Mouse (Mus musculus): ENCODE data around the gene Stx12.
A peak's percentile ranks its signal among the peaks of the same experiment; 100 is the strongest.
"Not testable (repeated sequence)": the region's sequence is repeated elsewhere in the genome, so short reads cannot be mapped to it uniquely, and the experiment has no call there.

Gene Stx12

DNA sequence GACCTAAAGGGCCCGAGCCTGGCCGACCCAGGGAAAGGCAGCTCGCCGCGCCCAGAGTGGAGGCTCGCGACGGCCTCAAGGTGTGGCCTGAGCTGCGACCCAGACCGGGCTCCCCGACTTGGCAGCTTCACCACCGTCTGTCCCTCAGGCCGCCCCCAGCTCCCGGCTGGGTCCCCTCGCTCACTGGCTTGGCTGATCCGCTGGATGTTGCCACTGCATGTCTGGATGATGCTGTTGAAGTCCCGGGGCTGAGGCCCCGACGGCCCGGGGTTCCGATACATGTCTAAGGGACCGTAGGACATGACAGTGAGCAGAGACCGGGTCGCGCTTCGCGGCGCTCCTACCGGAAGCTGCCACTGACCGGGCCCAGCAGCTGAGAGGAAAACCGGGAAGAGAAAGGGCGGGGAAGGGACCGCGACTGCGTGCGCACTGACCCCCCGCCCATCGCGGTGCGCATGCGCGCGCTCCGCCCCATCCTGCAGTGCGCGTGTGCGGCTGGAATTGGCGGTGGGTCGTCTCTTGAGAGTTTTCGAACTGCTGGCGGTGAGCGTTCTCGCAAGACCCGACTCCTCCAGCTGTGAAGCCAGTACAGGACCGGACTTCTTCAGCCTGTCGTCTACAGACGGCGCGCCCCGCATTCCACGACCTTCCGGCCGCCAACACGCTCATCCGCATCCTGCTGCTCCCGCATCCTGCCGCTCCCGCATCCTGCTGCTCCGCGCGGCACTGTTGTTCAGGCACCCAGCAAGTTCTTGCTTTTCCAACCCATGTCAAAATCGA lies at the start of gene Stx12:
TSS of gene Stx12 (minus strand) at position 446 of the 780 bp plus-strand sequence.
- DNase-seq, result peak; percentile 86

DNA sequence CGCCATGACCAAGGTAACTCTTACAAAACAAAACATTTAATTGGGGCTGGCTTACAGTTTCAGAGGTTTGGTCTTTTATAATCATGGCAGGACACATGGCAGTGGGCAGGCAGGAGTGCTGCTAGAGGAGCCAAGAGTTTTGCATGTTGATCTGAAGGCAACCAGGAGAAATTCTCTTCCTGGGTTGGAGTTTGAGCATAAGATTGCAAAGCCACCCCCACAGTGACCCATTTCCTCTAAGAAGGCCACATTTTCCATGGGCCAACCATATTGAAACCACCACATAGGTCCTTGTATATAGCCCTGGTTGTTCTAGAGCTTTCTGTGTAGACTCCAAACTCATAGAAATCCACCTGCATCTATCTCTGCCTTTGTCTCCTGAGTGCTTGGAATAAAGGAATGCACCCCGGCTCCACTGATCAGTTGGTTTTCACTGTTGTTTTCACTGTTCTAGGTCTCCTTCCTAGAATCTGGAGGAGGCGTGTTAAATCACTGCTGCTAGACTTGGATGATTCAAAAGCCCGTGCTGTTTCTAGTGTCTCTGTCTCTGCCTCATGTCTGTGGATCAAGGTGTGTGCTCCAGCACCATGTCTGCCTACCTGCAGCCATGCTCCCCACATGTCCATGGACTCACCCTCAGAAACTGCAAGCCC lies 48.6 kb upstream of the Stx12 start:
- no peak for DNase-seq

DNA sequence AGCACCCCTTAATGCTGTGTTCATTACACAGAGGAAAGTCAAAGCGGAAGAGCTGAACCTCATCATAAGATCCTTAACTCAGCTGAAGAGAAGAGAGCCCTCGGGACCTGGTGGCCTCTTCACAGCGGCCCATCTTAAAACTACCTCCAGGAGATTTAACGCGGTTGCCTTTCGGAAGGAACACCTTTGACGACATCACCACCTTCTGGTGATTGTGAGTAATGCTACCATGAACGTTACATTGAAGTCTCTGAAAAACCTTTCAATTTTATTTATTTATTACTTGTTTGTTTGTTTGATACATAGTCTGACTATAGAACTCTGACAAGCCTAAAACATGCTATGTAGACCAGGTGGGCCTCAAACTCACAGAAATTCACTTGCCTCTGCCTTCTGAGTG lies 46.5 kb upstream of the Stx12 start:
- DNase-seq, result peak; percentile 63

DNA sequence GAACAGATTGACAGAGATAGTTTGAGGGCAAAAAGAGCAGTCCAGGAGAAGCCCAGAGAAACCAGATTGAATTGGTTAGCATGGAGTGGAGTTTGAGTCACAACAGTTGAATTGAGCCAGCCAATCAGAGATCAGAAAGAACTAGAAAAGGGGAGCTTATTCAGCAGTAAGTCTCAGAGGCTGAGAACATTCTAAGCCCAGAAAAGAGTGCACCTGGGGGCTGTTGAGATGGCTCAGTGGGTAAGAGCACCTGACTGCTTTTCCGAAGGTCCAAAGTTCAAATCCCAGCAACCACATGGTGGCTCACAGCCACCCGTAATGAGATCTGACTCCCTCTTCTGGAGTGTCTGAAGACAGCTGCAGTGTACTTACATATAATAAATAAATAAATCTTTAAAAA lies 42.2 kb upstream of the Stx12 start:
- peak; percentile 31 for DNase-seq

DNA sequence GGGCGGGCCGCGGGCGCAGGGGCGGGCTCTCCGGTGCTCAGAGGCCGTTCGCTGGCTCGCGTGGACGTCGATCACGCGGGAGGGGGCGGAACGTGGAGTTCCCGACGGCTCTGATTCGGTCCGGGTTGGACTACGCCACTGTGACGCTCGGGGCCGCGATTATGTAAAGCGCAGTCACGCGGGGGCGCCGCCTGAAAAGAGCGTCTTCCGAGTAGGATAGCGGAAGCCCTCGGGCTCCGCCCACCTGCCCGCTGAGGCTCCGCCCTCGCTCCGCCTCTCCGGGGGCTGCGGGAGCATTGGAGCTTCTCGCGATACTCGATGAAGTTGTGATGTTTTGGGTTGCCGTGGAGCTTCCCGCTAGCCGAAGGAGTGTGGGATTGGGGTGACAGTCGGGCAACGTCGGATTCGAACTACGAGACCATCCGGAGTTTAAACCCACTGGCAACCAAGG lies 38.3 kb upstream of the Stx12 start, which contains the start of gene Fam76a:
TSS of gene Fam76a (minus strand) at position 1 of the 451 bp plus-strand sequence.
- DNase-seq, result peak; percentile 100

DNA sequence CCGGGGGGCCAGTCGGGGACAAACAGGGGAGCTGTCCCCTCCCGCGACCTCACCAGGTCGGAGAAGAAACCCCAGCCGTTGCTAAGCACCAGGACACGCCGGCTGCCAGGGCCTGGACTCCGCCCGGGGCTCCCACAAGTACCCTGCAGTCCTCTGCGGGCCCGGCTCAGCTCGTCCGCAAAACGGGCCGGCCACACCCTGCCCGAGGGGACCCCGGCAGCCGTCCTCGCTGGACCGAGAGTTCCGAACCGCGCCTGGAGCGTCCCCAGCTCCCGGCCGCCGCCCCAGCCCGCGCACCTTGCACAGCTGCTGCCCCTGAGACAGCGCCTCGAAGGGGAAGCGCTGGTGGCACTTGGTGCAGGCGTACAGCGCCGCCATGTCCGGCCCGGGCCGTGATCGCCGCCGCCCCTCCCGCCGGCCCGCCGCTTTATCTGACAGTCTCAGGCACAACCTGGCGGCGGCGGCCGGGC lies 37.8 kb upstream of the Stx12 start:
- no peak for DNase-seq

DNA sequence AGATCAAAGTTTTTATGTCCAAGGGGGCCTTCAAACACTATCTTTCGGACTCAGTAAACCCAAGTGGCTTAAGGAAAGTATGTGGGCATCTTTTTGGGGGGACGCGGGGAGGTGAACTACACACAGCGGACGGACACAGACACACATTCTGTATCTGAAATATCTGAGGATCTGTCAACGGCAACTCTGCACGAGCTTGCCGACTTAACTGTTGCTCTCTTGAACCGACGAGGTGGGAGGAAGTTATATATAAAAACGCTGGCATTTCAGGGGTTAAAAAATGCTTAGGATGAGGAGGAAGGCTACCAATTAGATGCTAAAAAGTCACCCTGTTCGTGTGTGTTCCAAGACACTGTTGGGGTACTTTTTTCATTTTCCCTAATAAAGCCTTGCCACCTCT lies 37.2 kb upstream of the Stx12 start:
- no peak for DNase-seq

DNA sequence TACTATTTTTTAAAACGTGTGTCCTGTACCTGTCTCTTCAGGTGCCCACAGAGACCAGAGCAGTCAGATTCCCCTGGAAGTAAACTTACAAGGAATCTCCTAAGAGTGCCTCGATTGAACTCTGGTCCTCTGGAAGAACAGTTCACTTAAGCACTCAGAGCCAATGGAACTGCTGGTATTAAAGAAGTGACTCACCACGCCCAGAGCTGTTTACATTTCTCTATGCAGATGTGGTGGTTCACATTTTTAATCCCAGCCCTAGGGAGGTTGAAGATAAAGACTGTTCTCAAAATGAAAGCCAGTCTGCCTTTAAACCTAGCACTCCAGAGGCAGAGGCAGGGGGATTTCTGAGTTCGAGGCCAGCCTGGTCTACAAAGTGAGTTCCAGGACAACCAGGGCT lies 35.9 kb upstream of the Stx12 start:
- no peak for DNase-seq

DNA sequence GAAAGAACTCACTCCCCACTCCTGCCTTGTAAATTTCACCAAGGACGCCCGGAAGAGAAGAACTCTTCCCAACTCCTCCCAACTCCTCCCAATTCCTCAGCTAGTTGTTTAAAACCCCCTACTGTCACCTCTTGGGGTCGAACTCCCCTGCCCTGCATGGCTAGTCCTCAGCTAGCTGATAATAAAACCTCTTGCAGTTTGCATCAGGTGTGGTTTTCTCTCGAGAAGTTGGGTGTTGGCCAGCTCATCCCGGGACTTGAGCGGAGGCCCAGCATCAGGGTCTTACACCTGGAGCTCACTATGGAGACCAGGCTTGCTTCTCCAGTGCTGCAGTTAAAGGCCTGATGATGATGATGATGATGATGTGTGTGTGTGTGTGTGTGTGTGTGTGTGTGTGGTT lies 34.2 kb upstream of the Stx12 start:
- DNase-seq, result not testable (repeated sequence)

DNA sequence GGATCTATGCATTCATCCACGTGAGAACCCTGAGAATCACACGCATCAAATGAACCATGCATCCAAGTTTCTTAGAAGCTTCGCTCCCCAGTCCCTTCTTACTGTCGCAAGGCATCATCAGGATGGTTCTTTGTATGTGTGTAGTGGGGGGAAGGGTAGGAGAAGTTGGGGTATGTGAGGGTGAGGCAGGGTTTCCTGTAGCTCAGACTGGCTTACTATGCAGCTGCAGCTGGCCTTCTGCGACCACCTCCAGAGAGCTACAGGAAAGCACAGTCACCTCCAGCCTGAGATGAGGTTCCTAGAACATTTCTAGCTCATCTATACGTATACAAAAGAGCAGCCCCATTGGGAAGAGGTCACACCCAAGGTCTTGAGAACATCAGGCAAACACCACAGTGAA lies 27.8 kb upstream of the Stx12 start:
- DNase-seq, result peak; percentile 57

DNA sequence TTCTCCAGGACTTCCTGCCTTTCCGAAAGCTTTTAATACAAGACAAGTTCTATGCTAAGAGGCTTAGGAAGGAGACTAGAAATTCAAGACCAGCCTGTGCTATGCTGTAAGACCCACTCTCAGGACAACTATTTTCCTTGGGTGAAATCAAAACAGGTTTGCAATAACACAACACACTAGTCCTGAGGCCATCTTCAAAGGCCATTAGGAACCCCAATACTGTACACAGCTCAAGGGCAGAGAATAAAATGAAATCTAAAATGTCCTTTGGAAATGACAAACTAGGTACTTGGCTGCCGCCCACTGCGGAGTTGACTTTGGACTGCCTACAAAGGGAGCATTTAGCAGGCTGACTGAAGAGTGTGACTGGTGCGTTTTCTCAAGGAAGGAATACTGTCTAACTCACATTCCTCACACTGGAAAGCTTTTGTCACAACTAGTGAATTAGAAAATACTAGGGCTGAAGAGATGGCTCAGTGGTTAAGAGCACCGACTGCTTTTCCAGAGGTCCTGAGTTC lies 21.6 kb upstream of the Stx12 start:
- DNase-seq, result no peak

DNA sequence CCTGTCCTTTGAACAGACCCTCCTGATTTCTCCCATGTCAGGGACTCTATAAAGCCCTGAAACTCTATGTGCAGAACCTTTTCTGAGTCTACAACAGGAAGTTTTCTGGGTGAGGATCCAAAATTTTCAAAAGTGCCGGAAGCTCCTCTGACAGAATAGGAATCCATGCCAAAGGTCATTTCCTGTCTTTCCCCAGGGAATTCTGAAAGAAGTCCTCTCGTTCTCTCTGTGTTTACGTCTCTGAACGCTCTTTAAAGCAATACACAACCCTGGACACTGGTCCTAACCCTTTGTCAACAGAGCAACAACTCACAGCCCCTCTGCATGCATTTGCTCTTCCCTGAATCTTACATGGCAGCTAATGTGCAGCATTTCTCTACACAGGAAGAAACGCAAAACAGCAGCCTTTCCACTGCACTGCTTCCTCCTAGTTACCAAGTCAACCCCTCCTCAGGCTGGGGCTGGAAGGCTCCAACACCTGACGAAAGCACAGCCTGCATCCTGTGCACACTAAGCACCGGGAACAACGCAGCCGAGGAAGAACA lies 20.5 kb upstream of the Stx12 start:
- DNase-seq, result no peak

DNA sequence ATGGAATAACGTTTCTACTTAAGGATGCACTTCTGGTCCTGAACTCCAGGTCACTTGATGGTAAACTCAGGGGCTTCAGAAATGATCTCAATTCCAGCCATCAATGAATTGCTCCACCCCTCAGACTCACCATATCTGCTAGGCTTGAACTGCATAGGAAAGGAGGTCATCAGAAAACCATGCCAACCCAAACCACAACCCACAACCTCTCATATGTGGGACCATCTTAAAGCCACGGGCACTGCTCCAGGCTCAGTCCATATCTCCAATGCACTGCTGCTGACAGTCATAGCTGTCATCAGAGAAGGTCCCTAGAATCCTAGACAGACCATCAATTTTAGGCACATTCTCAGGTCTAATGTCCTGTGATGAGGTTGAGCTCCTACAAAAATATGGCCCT lies 19.8 kb upstream of the Stx12 start:
- DNase-seq, result no peak

DNA sequence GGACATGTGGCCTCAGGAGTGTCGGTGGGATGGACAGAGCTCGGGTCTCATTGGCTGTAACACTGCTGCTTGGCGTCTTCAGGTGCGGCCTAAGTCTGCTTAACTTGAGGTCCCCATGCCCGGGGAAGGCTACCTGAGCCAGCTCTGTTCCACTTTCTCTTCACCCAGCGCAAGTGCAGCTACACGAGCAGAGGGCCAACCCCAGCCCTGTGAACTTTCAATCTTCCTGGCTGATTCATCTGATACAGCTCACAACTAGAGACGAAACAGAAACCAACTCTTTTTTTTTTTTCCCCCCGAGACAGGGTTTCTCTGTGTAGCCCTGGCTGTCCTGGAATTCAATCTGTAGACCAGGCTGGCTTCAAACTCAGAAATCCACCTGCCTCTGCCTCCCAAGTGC lies 13.9 kb upstream of the Stx12 start:
- no peak for DNase-seq

DNA sequence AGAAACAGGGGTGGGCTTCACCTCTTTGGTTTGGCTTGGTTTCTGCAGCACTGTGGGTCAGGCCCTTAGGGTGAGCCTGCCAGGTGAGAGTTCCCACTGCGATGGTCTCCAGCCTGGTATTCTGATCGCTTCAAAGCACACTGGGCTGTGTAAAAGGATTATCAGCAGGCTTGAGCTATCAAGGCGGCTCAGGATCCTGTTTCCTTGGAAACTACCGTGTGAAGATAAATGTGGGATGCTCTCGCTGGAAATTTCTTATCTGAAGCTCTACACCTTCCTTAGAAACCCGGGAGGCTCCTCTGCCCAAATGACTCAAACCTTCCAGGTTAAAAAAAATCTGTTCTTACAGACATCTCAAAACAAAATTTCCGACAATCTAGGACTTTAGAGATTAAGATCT lies 10.1 kb upstream of the Stx12 start:
- DNase-seq, result no peak

DNA sequence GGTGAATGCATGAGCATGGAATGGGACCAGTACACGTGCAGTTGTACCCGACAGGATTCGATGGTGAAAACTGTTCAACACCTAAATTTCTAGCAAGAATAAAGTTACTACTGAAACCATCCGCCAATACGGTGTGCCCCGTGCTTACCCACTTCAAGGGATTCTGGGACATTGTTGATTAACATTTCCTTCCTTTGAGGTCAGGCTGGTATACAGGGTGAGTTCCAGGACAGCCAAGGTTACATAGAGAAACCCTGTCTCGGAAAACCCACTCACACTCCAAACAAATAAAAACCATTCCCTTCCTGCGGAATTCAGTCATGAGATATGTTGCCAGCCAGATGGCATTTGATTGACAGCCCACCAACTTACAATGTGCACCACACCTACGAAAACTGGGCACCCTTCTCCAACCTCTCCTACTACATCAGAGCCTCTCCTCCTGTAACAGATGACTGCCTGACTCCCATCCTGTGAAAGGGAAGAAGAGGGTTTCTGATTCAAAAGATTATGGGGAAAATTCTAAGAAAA lies 600 bp upstream of the Stx12 start:
- DNase-seq, result no peak

DNA sequence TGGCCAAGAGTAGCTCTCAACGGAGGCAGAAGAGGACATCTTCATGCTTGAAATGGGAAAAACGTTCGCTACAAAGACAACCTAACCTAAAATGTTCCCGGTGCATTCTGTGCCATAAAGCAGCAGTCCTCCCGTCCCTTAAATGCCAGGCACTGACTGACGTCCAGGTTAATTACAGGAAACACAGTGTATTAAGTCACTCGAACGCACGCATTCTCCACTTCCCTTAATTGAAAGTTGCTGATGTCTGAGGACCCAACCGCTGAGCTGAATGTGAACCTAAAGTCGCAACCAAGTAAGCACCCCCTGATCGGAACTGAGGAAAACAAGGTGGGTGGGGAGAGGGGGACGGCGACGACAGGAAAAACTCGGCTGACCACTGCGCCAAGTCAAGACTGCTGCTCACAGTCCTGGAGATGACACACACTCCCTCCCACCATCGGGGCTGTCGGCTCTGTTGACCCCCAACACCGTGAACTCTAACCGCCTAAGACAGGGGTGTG lies 697 bp downstream of the Stx12 start:
- no peak for DNase-seq

DNA sequence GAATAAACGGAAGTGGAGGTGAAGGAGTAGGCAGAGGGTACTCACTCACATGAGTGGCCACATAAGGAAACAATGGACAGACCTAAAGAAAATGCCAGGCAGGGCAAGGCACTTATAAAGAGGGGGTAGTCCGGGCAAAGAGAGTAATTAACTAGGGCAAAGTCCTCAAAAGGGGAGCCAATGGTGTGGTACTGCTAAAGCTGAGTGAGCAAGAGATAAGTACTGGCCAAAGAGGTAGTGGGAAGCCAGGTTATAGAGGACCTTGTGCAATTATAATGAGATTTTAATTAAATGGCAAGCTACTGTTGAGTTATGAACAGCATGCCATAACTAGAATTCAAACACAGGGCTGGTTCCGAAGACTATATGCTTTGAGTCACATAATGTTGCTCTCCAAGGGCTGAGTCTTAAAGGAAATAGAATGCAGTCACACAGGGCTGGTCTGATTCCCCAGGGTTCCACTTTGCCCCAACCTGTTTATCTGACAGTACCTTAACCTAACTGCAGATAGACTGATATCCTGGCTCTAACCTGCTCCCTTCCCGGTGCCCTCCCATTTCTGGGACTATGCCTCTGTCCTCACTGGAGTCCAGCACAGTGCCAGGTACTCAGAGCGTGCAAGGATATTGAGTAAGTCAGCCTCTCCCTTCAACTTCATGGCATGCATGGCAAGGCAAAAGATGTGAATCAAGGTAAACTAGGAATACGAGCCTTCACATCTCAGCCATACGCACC lies 9.8 kb downstream of the Stx12 start:
- DNase-seq, result no peak

DNA sequence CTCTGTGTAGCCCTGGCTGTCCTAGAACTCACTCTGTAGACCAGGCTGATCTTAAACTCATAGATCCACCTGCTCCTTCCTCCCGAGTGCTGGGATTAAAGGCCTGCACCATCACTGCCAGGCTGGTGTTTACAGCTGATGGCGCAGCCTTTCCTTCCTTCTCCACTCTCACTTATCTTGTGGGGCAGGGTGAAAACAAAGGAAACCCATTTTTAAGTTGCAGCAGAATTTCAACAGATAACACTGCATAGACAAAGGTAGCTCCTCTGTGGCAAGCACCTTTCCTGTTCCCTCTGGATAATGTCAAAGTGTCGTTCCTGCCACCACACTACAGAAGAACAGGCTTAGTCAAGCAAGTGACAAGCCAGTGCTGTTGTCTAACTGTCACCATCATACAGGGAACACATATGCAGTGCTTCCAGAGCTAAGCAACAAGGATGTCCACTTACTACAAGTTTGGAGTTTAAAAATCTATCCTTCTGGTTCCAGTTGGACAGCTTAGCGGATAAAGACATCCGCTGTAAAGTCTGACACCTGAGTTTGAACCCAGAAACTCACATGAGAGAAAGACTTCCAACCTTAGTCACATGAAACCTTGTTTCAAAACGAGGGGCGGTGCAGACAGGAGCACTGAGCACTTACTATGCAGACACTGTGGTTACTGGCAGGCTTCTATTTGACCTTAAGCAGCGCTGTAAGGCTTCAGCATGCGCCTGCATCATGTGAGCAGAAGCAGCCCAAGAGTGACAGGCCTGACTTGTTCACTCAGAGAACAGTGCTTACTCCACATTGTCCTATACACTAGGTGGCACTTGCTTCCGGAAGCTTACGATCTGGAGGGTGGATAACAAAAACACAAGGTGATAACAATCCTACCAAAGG lies 10.6 kb downstream of the Stx12 start:
- DNase-seq, result no peak

DNA sequence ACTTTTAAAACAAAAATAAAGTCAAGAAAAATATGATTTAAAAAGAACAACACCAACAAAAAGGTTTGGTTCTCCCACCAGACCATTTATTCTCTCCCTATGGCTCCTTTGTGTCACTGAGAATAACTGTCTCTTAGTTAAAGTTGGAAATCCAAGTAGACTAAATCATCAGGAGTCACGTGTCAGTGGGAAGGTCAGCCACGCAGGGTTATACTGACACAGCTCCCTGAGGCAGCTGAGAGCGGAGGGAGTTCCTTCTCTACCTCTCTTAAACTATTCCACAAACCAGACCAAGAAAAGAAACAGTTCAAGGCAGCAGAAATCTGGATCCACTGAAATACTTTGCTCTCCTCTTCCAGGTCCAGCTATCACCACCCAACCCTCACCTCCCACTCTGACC lies 13.2 kb downstream of the Stx12 start:
- DNase-seq, result no peak

DNA sequence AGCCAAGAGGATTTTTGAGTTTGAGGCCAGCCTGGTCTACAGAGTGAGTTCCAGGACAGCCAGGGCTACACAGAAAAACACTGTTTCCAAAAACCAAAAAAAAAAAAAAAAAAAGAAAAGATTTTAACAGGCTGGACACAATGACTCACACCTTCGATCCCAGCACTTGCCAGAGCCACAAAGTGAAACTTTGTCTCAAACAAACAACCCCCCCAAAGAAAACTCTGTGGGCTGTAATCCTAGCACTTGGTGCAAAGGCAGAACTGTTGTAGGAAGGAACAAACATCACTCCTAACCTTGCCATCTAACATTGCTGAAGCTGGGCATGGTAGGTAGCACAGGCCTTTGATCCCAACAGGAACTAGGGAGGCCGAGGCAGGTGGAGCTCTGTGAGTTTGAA lies 19.5 kb downstream of the Stx12 start:
- no peak for DNase-seq

DNA sequence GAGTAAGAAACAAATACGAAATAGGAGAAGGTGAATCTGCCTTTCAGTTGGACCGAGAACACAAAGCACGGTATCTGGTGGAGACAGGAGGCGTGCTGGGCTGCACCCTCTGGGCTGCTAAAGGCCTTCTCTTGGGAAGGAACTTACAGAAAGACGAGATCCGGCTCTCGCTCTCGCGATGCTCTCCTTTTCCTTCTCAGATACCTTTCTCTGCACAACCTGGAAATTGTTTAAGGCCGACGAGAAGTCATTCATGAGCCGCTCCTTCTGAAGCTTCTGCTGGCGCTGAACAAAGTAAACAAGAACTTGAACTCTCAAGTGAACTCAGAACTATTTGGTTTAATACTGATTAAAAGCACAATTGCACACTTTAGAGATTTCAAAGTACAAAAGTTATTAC lies 21.3 kb downstream of the Stx12 start:
- no peak for DNase-seq
